Mouse (Mus musculus) heart, postnatal 0 days (tissue): ENCODE data around the gene Cry2.

Experiments used
- CTCF ChIP-seq: IDR thresholded peaks from 2 replicates; pipeline ENCODE4 v1.5.1; 2016; ENCODE audit warnings: antibody characterized with exemption, control low read depth, low read depth
- EP300 ChIP-seq: IDR thresholded peaks from 2 replicates; pipeline ENCODE4 v1.6.1; 2016; ENCODE audit warnings: antibody characterized with exemption, low read depth

DNA sequence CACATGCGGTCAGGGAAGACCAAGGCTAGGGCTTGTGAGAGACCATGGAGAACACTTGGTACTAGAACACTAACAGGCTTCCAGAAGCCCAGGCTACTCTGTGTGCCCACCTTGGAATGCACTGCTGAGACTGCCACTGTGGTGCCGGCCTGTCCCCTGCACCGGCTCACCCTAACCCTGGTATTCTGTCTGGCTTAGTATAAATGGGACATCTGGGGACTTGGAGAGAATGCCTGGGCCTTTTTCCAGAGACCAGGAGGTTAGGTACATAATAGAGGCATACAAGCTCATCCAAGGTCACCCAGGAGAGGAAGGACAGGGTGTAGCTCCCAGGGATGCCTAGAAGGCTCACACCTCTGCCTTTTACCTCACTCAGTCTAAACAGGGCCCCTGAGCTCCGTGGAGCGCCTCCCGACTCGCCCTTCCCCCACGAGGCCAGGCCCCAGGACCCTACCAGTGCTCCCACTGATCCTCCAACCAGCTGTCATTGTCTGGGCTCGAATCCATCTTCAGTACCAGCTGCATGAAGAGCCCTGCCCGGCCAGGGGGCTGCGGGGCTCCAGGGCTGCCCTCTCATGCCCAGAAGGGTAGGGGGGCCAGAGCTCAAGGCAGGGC lies 42.0 kb downstream of the Cry2 start:
- no peak for TF ChIP-seq CTCF
- no peak for TF ChIP-seq EP300
